Mouse (Mus musculus) c-Kit-positive CD71-negative TER-119-negative erythroid progenitor cells, embryonic 14.5 days (primary cell): ENCODE measurements around the gene Ccdc148.

Experiments
- DNase-seq: peaks from one replicate; pipeline ENCODE4 v3.0.0-alpha.2; 2013; ENCODE audit warnings: low read depth

Ccdc148 gene

DNA sequence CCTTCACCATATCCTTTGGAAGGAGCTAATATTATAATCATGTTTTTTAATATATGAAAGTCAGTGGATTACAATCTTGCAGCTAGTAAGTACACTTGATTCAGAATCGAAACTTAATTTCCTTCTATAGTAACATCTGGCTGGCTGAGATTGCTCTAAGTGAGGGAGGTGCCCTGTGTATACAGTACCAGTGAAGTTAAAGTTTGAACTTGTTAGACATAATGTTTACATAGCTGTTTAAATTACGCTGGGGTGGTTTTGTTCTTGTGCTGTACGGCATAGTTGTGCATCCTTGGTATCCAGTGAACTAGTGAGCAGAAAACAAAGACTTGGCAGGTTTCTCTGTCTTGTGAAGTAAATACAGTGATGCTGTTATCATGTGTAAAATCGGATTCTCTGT, 18.5 kb upstream of the Ccdc148 start:
- DNase-seq, result no peak

DNA sequence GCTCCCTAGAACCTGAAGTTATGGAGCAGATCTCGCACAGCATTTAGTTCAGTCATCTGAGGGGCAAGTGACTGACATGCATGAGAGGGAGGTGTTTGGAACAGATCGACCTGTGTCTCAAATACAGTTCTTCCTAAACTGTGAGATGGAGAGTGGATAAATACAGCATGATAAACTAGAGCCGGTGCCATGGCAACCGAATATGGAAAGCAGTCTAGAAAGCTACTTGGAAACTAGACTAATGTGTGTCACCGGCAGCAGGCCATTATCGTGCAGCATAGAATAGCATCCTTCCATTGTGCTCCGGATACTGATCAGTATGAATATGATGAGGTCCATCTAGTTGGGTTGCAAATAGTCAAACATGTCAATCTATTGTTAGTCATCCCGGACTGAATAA, 17.7 kb upstream of the Ccdc148 start:
- DNase-seq, result no peak

DNA sequence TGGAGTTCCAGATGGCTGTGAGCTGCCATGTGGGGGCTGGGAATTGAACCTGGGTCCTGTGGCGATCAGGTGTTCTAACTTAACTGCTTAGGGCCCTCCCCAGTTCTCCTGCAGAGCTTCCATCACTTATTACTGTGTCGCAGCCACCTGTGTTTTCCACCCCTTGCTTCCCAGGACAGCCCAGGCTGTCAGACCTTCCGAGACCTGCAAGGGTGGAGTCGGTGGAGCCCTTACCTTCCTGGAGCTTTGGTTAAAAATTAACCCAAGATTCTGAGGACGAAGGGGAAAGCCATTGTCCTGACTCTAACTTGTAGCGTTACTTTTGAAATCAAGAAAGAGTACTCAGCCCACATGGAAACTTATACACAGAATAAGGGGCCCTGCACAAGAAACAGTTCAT, 15.4 kb upstream of the Ccdc148 start:
- no peak for DNase-seq

DNA sequence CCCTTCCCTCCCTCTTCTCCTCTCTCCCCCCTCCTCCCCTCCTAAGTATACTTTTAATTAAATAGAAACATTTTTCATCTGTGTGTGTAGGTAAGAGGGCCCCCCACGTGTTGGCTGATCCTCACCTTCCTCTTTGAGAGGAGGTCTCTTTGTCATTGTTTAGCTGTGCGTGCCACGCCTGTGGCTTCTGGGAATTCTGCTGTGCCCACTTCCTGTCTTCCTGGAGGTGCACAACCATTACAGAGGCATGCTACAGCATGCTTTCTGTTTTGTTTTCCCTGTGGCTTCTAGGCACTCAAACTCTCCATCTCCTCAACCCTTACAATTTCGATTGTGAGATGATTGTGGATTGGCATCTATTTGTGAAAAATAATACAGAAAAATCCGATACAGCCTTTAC, 11.1 kb upstream of the Ccdc148 start:
- no peak for DNase-seq

DNA sequence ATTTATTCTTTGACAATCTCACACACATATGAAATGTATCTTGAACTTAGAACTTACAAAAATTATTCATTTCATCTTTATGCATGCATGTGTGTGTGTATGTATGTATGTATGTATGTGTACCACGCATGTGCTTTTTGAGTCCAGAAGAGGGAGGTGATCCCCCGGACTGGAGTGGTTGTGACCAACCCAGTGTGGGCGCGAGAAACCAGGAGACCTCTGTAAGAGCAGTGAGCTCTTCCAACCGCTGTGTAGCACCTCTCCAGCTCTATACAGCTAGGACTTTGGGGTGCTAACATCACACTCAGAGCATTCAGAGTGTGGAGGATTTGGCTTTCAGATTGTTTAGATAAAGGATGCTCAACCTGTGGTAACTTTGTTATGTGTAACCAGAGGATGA, 10.1 kb upstream of the Ccdc148 start:
- DNase-seq, result no peak

DNA sequence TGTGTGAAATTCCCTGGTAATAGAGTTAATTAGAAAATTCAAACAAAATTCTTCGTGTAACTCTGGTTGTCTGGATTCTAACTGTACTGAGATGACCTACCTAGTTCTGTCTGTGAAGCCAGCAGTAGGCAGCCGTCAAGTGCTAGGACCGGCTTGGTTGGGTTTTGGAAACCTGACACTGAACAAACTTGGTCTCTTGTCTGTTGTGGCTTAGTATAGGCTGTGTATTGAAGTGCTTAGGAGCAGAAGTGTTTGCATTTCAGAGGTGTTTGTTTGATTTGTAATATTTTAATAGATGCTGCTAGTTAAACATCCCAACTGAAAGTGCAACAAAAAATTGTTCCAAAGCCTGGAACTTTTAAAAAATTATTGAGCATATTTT, 9.7 kb upstream of the Ccdc148 start:
- no peak for DNase-seq

DNA sequence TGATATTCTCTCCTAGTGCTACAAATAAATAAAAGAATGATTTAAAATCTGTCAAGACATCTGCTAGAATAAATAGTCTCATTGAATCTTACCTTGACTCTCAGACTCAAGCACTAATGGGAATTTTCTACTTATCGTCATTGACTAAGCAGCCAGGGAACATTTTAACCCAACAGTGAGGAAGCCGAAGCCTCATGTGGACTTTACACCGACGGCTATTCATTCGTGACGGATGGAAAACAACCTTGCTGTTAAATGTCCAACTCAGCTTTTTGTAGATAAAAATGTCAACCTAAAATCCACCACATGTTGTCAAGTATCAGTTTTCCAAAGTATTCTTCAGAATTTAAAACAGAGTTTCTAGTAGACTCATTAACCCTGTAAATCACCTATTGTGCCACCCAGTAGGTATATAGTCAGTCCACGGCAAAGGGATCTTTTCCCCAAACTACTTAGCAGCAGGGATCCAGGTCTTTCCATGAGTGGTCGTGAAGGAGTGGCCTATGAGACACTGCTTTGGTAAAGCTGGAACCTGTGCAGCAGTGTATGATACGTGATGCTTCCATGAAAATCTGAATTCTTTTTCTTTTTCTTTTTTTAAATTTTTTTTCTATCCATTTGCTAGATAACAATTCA, 9.2 kb upstream of the Ccdc148 start:
- no peak for DNase-seq

DNA sequence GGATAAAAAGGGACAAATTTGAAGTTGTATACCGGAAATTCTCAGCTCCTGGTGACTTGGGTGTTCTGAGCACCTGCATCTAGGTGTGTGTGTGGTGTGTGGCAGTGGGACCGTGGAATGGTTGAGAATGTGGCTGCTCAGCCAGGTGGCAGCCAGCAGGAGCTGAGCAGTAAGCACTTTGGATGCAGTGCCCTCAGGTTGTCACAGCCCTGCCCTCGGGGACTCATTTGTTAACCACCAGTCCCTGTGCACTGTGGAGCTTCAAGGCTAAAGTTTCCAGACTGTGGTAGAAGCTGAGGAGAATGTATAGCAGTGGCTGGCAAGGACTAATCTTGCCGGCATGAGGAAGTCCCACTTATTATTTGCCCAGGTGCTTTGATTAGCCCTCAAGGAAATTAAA, 7.3 kb upstream of the Ccdc148 start:
- no peak for DNase-seq

DNA sequence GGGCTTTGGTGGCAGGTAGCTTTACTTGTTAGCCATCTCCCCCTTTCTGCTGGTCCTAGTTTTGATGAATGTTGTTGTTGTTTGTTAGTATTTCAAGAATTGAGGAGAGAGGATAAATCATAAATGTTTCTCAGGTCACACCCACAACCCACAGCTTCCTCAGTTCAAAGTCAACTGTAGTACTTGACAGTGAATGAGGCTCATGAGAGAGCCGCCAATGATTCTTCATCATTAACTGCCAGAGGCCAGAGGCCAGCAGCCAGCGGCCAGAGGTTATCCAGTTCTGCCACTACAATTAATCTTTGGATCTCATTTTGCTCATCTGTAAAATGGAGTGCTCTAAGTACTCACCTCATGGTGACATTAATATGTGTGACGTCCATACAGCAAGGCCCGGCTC, 6.5 kb upstream of the Ccdc148 start:
- DNase-seq, result no peak

DNA sequence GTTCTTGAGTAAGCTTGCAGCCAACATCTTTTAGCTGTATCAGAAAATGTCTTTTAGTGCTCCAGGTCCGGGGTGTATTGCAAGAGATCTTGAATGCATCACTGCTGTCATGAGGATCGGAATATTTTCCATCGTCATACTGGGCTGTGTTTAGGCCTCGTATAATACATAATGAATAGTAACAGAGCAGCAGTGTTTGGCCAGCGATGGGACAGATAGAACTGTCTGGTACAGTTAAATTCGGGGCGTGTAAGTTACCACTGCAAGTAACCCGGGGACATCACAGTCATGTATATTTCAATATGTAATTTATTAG, 1.8 kb upstream of the Ccdc148 start:
- DNase-seq, result no peak

DNA sequence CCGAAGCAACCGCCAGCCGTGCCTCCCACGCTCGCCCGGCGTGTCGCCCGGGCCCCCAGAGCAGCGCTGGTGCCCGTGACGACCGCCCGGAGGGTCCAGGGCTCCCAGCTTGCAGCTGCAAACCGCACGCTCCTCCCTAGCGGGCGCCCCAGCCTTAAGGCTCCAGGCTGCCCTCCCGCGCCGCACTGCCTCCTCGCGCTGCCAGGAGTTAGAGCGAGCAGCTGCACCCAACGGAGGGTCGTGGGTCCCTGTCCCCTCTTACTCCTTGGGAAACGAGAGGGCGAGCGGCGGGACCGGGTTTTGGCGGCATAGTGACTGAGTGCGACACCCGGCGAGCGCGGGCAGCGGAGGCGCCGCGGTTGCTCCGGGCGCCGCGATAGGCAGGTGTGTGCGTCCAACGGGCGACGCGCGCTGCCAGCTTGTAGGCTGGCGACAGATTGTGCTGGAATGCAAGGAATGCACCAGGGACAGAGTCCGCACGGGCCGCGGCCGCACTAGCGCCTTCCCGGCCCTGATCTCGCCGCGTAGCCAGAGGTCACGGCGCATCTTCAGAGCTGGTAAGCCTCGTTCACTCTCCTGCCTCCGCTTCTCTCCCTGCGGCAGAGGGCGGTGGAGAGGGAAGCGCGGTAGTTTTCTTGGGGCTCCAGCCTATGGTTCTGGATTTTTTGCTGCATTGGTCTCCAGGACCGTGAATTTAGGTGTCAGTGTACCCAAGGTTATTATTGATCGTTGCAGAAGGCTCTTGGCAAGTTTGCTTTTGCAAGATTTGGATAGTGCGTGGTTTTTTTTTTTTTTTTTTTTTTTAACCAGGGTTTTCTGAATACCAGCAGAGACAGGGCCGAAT, 1.2 kb upstream of the Ccdc148 start:
- no peak for DNase-seq

DNA sequence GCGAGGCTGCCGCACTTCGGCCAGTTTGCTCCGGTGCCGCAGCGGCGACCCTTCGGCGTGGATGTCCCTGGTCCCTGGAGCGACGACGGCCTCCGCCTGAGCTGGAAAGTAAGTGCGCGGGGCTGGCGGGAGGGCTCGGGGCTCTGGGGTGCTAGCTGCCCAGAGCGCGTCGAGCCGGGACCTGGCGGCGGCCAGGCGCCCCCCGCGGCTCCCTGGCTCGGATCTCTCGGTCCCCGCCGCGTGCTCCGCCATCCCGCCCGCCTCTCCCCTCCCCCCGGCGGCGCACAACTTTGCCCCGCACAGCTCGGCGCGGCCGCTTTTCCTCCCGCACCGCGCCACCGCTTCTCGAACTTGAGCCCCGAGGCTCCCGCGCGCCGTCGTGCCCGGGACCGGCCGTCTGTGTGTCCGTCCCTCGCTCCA, 548 bp upstream of the Ccdc148 start:
- DNase-seq, result no peak

DNA sequence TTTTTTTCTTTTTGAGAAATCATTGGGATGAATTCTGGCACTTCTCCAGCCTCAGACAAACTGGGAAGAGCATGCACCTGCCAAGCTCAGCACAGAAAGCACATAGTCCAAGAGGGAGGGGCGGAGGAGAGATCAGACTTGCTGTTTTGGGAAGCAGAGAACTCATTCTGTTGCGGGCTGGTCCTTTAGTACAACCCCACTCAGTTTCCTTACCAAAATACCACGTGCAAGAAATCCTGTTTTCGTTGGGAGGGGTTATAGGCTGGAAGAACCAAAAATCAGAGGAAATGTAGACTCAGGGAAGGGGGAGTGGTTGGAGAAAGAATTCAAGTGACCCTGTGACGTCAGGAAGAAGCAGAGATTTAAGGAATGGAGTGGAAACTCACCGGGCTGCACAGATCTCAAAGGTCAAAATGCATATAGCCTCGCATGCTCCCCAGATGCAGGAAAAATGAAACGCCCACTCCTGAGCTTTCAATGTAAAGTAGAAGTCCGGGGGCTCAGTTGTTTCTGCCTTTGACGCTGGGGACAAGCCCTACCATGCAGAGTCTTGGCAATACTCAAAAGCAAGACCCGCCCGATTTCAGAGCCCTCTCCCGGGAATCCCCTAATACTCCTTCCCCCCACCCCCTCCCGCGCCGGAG, 400 bp downstream of the Ccdc148 start:
- DNase-seq, result no peak

DNA sequence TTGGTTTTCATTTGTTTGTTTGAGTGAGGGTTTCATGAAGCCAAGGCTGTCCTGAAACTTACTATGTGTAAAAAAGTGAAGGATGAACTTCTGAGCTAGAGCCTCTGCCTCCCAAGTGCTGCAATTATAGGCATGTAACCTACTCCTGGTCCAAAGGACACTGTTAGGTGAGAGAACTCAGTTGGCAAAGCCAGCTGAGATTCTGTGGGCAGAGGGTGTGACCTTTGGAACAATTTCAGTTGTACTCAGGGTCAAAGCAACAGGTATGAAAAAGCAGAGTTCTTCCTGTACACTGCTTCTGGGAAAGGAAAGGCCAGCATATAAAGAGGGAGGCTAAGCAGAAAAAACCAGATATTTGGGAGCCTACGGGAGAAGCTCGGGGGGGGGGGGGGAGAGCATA, 2.4 kb downstream of the Ccdc148 start:
- no peak for DNase-seq

DNA sequence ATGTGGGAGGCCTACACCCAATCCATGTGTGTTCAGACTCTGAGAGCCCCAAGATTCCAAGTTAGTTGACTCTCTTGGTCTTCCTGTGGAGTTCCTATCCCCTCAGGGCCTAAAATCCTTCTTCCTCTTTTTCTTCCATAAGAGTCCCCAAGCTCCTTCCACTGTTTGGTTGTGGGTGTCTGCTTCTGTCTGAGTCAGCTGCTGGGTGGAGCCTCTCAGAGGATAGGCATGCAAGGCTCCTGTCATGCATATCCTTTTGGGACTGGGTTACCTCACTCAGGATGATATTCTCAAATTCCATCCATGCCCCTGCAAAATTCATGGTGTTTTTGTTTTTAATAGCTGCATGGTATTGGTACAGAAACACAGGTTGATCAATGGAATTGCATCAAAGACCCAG, 5.1 kb downstream of the Ccdc148 start:
- DNase-seq, result no peak

DNA sequence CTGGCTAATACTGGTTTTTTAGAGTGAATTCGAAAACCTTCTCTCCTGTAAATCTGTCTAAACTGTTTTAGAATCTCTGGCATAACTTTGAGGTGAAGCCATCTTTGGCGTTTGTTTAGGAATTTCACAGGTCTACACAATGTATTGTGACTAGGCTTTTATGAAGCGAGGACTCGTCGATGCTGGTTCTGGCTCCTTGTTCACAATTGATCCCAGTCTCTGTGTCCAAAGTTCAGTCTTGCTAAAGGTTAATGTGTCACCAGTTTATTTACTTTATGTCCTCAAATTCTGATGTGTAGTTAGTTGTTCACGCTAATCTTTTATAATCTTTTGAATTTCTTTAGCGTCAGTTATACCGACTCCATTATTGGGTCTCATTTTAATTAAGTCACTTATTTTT, 29.4 kb downstream of the Ccdc148 start:
- no peak for DNase-seq

DNA sequence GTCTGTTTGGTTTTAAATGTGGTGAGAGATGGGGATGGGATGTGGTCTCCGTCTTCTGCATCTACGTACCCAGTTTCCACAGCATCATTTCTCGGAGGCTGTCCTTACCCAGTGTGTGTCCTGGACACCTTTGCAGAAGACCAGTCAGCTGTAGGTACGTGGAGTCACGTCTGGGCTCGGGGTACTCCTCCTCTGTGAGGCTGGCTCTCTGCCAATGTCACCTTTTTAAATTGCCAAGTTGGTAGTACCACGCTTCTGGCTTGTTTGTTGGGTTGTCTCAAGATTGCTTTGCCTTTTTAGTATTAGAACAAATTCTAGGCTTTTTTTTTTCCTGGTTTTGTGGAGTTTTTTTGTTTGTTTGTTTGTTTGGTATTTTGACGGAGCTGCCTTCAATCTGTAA, 30.7 kb downstream of the Ccdc148 start:
- no peak for DNase-seq

DNA sequence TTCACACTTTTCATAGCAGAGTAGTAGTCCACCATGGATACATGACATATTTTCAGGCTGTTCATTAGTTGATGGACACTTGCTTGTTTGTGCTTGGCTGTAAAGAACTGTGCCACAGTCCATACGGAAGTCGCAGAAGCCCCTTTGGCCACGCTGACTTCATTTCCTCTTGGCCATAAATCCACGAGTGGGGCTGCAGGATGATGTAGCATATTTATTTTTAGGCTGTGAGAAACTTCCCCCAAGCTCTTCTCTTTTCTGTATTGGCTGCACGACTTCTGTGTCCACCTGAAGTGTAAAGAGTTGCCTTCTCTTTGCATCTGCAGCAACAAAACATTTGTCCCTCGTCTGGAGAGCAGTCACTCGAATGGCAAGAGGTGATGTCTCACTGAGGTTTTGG, 31.5 kb downstream of the Ccdc148 start:
- no peak for DNase-seq

DNA sequence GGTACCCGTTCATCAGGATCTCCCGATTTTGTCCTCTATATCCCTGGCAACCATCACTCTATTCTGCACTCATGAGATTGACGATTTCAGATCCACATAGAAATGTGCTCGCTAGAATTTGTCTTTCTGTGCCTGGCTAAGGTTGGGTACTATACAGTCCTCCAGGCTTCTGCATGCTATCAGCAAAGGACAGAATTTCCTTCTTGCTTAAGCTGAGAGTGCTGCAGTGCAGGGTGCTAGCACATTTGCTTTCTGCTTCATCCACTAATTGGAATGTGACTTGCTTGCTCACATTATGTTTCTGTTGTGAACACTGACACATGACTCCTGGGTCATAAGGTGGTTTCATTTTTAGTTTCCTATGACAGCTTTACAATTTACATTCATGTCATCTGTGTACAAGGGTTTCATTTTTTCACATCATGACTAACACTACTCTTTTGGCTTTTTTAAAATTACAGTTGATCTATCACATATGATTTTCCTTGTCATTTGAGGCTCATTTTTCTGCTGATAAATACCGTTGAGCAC, 104.8 kb downstream of the Ccdc148 start:
- DNase-seq, result no peak

DNA sequence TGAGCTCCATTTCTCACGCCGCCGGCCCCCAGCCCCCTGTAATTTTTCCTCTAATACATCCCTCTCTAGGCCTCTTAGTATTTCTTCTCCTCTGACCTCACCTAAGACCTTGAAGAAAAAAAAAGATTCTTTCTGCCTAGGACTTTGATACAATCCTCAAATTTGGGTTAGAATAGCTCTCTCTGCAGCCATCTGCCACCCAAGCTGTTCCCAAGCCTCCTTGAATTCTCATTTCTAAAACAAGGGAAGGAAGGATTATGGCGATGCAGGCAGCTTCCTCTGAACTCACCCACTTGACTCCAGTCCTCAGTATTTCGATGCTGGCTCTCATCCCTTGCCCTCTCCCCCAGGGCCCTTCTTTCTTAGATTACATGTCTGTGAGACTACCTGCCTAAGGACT, 106.1 kb downstream of the Ccdc148 start:
- no peak for DNase-seq

DNA sequence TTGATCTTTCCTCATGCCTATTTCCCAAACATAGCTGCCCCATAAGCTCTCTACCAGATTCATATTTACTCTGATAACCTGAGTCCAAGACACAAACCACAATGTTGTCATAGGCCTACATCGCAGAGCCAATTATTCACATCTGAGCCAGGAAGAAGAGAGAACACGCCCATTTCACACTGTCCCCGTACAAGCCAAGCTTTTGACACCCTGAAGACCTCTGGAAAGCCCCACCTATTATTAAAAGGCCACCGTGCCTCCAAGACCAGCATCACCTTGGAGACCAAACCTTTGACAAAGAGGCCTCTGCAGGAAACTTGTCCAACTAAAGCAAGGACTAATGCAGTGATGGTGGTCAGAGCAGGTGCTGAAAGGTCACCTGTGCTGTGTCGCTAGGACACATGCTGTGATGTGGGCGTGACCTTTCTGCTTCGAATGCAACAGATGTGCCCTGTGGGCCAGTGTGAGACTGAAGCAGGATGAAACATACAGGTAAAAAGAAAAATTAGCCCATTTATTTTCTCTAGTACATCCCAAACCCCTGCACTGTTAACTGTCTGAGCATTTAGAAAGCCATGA, 106.9 kb downstream of the Ccdc148 start:
- DNase-seq, result no peak

DNA sequence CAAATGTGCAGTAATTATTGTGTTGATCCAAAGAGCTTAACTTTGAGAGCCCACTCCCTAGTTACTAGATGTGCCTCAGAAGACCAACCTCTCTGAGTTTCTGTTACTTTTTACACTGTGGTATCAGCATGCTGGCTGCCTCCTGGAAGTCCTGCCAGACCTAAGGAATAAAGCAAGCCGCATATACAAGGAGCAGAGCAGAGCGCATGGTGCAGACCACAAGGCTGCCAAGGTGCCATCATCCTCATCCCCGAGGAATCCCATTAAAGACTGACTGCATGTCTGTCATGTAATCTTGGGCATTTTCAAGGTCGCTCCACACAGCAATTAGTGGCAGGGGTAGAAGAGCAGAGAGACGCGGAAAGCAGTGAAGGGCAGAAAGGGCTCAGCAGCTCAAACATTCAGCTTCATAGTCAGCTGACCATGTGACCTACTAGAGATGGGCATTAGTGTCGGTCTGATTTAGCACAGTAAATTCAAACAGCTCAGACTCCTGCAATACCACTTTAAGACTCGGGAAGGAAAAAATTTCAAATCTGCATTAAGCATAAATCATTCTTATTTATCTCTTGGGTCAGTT, 110.1 kb downstream of the Ccdc148 start:
- DNase-seq, result no peak

DNA sequence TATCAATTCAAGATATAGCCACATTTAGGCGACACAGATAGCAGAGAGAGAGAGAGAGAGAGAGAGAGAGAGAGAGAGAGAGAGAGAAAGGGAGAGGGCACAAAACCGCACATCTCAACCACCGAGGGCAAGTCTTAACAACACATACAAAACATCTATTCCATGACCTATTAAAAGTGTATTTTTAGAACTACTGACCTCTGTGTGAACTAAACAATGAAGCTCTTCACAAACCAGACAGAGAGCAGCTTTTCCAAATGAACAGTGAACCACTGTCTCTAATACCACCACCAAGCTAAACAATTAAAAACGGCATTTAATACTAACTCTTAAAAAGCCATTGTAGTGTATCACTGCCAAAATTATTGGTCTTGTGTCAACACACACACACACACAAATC, 110.8 kb downstream of the Ccdc148 start:
- no peak for DNase-seq
